Mouse (Mus musculus): ENCODE measurements around the gene Slc24a3.

Slc24a3 gene

GRCm38 (mm10) chr2:145554722-145555252 lies 387.2 kb downstream of the Slc24a3 start:
- no peak for DNase-seq (ENCODE audit: low spot score)

DNA sequence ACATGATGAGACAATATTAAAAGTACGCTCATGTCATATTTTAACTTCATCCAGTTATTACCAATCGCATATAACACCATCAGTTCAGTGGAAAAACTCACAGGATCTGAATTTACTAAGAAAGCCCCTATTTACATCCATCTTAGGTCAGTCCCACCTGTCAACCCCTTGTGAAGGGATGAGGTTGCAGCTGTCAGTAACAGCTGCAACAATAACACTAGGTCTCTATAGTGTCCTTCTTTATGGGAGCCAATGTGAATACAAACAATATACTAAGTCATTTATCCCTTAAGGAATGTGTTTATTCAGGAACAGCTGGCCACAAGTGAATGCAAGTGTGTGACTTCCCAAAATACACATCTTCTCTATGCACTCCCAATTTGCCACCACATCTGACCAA lies 388.2 kb downstream of the Slc24a3 start:
- DNase-seq (ENCODE audit: low spot score), result no peak

DNA sequence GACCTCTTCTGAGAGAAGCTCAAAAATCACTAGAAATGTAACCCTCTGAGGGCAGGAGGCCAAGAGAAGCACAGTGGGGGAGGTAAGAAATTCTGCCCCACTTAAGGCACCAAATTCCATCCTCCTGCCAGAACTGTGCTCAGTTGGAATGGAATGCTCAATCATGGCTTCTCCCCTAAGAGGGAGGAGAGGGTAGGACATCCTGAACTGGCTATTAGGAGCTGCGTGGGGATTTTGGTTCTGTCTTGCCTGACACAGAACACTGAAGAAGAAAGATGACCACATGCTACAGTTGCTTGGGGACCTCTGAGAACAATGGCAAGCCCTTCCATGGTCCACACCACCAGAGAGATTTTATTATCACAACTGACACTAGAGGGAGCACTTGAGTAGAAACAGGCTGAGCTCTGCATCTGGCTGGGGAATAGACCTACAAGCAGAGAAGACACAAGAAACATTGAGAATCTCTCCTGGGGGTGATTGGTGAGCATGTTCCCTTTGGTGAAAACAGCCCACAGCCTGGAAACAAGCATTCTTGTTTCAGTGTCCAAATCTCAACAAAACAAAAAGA lies 389.9 kb downstream of the Slc24a3 start:
- DNase-seq (ENCODE audit: low spot score), result peak; percentile 79

DNA sequence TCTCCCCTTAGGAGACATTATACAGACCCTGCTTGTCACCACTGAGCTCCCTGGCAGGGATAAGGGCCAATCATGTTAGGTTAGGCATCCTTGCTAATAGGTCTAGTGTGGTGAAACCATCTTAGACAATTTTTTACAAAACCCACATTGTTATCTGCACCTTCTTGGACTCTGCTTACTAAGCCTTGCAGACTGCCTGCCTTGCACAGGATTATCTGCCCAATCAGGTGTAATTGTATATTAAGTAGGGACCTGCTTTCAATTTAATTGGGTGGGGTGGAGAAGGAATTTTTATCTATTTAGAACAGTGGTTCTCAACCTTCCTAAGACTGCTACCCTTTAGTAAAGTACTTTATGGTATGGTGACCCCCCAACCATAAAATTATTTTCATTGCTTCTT lies 394.9 kb downstream of the Slc24a3 start:
- DNase-seq (ENCODE audit: low spot score), result no peak

DNA sequence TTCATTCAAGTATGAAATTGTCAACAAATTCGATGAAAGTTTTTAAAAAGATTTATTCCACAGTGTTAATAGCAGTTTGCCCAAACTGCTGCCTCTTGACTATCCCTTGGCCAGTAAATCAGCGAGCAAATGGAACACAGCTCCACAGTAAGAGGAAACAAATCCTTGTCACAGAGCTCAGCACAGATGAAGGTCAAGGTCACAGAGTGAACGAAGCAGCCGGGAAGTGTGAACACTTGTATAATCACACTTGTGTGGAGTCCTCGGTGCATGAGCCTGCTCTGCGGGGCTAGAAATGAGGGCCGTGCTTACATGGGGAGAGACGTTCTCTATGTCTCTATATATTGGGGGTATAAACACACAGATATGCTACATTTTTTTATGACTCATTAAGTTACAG lies 397.0 kb downstream of the Slc24a3 start:
- DNase-seq (ENCODE audit: low spot score), result no peak

DNA sequence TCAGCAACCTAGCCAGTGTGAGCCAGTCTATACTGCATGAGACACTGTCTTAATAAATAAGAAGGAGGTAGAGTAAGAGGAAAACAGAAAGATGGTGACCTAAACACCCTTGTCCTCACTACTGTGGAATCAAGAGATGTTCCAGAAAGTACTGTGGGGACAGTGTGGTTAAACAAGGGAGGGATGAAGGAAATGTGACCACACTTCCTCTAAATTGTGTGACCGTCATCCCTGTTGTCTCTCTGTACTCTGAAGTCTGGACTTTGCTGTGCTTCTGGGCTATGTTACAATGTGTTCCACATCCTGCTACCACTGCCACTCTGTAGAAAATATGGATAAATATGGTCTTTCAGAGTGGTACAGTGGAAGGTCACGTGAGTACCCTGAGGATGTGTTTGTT lies 399.4 kb downstream of the Slc24a3 start:
- no peak for DNase-seq (ENCODE audit: low spot score)

- no peak for DNase-seq (ENCODE audit: low spot score)
Measured at GRCm38 (mm10) chr2:145571943-145572342, 404.4 kb downstream of the Slc24a3 start.

- DNase-seq (ENCODE audit: low spot score), result no peak
Measured at GRCm38 (mm10) chr2:145574148-145574547, 406.6 kb downstream of the Slc24a3 start.

- DNase-seq (ENCODE audit: low spot score), result no peak
Measured at GRCm38 (mm10) chr2:145583103-145583502, 415.5 kb downstream of the Slc24a3 start.

DNA sequence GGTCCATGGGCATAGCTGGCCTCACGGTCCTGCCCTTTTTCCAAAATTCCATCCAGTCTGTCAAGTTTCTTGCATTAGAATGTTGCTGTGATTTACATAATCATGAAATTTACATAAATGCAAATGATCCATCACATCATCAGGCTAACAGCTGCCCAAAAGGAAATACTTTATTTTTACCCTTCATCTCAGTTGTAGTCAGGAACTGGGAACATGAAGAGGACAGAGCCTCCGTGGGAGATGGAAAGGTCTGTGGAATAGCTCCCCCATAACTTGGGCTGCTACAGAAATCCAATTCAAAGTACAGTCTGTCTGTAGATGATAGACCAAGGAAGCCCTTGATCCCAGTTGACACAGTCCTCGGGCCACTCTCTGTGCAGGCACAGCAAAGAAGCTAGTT lies 417.9 kb downstream of the Slc24a3 start:
- DNase-seq (ENCODE audit: low spot score), result no peak

GRCm38 (mm10) chr2:145588009-145588737 lies 420.6 kb downstream of the Slc24a3 start:
- DNase-seq (ENCODE audit: low spot score), result peak; percentile 82

GRCm38 (mm10) chr2:145591881-145592280 lies 424.3 kb downstream of the Slc24a3 start:
- DNase-seq (ENCODE audit: low spot score), result no peak

DNA sequence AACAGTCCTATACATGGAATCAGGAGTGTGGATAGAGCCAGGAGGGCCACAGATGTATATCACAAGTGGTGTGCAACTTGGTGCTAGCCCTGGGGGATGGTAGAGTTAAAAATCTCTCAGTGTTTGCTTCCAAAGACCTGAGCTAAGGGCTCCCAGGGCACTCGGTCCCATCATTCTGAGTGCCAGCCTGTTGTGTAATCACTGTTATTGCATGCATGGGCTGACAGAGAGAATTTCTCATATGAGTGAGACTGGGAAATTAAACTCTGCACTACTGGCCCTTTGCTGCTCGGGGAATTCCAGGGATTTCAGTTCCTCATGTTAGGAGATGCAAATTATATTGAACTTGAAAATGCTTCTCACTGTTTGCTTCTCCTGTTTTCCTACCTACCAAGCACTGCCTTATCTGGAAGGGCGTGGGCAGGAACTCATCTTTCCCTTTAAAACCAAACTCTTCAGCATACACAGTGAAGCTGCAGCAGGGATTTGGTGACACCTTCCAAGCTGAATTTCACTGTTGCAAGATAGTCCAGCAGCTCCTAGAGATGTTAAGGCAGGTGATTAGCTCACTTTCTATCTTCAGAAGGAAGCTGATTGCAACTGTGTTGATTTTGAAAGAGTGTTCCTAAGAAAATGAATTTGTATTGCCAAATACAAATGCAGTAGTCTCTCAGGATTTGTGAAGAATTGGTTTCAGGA lies 426.2 kb downstream of the Slc24a3 start:
- no peak for DNase-seq (ENCODE audit: low spot score)

GRCm38 (mm10) chr2:145597866-145598265 lies 430.3 kb downstream of the Slc24a3 start:
- no peak for DNase-seq (ENCODE audit: low spot score)

DNA sequence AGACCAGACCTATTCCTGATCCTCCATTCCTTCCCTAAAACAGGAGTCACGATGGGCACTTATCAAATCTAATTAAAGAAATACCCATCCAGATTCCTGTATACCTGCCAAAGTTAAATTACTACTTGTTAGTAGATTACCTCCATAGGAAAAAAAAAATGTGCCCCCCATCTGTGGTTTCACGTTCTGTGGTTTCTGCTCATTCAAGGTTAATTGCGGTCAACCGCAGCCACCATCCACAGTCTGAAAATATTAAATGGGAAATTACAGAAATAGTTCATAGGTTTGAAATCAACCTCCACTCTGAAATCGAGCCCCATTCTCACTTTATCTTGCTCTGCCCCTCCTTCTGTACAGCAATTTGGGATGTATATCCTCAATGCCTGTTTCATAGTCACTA lies 440.3 kb downstream of the Slc24a3 start:
- DNase-seq (ENCODE audit: low spot score), result no peak

DNA sequence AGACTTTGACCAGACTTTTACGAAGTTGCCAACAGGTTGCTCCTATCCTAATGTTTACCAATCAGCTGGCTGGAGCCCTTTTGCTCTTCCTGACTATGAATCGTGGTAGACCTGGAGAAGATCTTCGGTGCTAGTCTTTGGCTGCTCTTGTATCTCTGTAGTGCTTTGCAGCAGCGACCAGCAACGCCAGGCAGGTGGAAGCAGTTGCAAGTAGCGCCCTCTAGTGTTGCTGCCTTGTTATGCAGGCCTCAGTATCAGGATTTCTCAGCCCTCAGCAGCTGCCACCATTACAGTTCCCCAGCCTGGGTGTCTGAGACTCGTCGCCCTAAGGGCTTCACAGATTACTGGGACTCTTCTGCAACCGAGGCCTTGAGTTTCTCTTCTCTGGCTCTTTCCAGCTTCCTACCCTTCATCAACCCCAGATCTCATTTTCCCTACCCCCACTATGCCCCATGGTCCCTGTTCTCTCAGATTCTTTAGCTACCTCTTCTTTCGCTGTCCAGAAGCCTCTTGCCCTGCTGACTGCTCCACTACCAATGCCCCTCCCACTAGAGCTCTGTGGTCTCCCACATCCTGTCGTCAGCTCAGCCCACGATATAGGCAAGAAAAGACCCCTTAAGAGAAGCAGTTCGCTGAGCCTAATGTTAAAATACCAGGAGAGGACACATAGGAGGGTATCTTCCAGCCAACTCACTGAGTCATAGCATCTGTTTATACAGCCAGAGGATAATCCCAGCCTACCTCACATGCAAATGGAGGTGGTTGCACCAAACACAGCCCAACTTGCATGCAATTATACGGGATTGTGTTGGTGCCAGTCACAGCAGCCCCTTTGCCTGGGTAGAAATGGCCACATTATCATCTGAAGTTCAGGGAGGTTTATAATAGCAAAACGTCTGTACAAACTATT lies 443.5 kb downstream of the Slc24a3 start:
- peak; percentile 78 for DNase-seq (ENCODE audit: low spot score)

DNA sequence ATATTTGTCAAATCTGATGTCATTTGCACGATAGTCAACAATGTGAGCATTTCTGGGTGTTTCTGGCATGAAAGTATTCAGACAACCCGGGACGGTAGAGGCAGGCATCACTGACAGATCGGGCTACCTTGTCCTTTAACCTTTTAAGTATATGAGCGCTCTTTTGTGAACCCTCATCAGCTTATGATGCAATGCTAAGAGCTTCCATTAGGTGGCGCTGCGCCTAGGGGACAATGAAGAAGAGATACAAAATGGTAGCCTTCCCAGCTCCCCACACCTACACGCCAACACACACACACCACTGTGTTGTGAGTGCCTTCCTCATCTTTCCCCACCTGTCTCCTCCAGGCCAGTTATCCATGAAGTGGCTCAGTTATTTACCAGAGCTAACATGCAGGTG lies 445.4 kb downstream of the Slc24a3 start:
- DNase-seq (ENCODE audit: low spot score), result peak; percentile 54

- DNase-seq (ENCODE audit: low spot score), result peak; percentile 64
Measured at GRCm38 (mm10) chr2:145613705-145614104, 446.2 kb downstream of the Slc24a3 start.

DNA sequence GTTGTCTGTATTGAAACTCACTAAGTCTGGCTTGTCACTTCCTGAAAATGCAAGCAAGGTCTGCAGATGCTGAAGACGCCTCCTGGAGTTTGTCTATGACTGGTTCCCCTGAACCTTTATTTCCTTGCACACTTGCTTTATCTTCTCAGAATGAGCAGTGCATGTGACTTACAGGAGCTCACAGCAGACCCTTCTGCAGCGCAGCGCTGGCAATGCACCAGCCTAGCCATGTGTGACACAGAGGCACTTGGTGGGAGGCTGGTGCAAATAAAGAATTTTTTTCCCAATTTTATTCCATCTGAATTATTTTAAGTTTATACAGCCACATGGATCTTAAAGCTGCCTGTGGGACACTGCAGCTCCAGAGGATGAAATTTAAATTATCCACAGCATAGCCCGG lies 452.1 kb downstream of the Slc24a3 start:
- DNase-seq (ENCODE audit: low spot score), result no peak

GRCm38 (mm10) chr2:145620709-145621108 lies 453.2 kb downstream of the Slc24a3 start:
- DNase-seq (ENCODE audit: low spot score), result no peak

- no peak for DNase-seq (ENCODE audit: low spot score)
Measured at GRCm38 (mm10) chr2:145621119-145621518, 453.6 kb downstream of the Slc24a3 start.

Data from retina, embryonic 14.5 days (tissue).